Mouse (Mus musculus): Measurements from ENCODE around the gene Tfrc.
"Not testable (repeated sequence)": the region's sequence is repeated elsewhere in the genome, so short reads cannot be mapped to it uniquely, and the experiment has no call there.

The Tfrc gene

DNA sequence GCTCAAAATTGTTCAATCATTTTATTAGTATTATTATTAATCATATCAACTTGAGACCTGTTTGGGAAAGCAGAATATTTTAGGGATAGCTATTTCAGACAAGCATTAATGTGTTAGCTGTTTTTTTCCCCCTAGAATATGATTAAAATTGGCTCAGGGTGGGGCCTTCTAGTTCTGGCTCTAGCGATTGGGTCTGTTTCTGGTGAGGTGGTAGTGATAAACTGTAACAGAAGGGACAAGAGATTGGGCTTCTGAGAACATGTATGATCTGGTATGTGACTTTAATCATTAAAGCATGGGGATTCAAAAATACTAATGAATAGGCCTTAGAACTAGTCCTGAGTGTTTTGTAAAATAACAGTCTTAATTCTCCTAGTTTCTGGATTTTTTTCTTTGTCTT, 3.3 kb downstream of the Tfrc start:
- ATAC-seq (ENCODE audit: low TSS enrichment), result no peak

DNA sequence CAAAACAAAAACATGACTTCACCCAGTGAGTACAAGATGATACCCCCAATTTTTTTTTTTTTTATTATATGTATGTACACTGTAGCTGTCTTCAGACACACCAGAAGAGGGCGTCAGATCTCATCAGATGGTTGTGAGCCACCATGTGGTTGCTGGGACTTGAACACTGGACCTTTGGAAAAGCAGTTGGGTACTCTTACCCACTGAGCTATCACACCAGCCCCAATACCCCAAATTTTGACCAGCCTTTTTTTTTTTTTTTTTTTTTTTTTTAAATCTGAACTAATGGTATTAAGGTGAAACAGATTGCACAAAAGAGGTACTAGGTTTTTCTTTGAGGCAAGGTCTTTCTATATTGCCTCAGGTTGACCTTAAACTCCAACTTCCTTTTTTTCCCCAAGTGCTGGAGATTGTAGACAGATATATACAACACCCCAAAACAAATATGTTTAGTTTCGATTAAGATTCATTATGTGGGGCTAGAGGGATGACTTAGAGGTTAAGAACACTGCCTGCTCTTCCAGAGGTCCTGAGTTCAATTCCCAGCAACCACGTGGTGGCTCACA, 4.6 kb downstream of the Tfrc start:
- no peak for ATAC-seq (ENCODE audit: low TSS enrichment)

DNA sequence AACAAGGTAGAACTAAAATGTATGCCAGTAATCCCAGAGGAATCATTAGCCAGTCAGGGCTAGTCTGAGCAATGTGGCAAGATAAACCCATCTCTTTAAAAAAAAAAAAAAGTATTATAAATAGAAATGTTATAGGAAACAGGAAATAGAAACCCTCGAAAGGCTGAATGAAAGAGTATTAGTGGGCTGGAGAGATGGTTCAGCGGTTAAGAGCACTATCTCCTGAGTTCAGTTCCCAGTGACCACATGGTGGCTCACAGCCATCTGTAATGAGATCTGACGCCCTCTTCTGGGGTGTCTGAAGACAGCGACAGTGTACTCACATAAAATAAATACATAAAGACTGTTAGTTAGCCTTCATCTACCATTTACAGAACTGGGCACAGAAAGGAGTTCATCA, 5.3 kb downstream of the Tfrc start:
- no peak for ATAC-seq (ENCODE audit: low TSS enrichment)

DNA sequence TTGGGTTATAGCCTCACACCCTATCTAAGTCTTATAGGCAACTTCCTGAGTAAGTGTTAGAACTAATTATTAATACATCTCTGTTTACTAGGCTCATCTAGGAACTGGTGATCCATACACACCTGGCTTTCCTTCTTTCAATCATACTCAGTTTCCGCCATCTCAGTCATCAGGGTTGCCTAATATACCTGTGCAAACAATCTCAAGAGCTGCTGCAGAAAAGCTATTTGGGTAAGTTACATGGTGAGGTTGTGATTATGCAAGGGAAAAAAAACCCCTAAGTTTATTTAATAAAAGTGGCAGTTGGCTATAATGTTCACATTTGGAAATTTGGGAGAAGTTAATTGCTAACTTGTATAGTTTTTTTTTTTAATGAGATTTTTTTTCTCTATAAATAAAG, 10.2 kb downstream of the Tfrc start:
- no peak for ATAC-seq (ENCODE audit: low TSS enrichment)

DNA sequence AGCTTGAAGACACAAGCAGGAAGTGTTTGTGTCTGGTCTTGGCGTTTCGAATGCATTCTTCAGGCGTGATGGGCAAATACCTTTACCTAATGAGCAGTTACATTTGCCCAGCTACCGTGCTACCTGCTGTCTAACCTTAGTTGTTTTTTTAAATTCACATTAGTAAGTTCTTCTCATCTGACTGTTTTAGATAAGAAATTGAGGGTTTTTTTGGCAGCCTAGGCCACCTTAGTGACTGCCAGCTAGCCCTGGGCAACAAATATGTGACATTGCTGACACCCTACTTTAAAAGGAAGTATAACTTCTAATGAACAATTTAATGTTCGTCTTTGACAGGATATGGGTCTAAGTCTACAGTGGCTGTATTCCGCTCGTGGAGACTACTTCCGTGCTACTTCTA, 19.4 kb downstream of the Tfrc start:
- no peak for ATAC-seq (ENCODE audit: low TSS enrichment)

DNA sequence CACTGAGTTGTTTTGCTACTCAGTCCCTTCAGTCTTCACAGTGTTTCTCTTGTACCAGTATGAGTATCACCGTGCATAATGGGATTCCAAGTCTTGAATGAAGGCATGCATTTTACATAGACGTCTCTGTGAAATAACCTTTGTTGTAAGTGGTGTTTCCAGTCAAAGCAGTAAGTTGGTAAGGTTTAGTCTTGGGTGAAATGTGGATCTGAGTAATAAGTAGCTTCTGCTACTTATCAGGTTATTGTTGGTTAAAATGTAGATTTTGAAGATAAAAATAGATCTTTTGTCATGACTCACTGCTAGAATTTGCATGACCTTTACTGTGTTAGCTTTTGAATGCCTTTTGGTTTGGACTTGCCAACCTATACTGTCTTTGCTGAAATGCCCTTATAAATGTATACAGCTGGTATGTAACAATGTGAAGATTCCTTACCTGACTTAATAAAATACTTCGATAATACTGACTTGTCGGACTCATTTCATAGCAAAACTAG, 23.7 kb downstream of the Tfrc start:
- ATAC-seq (ENCODE audit: low TSS enrichment), result no peak

DNA sequence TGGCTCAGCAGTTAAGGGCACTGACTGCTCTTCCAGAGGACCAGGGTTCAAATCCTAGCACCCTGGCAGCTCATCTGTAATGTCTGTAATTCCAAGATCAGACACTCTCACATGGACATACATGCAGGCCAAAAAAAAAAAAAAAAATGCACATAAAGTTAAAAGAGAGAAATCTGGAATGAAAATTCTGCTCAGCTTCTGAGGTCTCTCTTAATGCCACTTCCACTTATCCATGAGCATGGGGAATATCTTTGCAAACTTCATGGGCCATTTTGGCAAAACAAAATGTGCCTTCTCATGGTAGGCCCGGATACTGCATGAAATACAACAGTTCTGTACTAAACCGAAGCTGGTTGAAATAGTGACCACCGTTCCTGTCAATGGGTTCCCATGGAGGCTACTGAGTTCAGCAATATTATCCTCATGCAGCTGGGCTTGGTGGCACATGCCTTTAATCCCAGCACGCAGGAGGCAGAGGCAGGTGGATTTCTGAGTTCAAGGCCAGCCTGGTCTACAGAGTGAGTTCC, 24.8 kb downstream of the Tfrc start:
- no peak for ATAC-seq (ENCODE audit: low TSS enrichment)

DNA sequence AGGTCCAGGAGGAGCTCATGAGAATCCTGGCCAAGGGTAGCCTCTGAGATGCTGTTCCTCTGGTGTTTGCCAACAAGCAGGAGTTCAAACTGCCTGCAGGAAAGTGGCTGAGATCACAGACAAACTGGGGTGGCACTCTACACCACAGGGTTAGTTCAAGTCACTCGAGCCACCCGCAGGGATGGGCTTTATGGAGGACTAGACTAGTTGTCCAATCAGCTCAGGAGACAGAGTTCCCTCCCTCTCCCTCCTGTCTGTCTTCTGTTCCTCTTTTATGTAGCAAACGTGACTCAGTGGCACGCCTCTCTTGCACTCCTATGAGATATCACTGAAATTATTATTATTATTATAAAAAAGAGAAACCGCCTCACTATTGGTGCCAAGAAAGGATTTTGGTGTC, 25.5 kb downstream of the Tfrc start:
- ATAC-seq (ENCODE audit: low TSS enrichment), result no peak

DNA sequence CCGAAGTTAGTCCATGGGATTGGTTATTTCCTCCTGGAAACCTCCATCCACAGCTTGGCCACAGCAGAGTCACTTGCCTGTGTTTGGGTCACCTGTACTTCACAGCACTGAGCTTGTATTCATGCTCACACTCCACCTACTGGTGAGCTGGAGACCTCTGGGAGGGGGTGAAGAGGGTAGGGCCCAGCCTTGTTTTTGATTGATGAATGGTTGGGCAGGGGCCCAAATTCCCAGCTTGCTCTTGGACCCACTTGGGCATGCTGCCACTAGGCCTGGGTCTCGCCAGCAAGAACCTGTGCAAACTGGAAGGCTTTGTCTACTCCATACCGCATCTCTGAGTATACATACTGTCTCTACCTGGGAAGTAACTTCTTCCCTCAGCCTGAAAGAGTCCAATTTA, 26.6 kb downstream of the Tfrc start:
- ATAC-seq (ENCODE audit: low TSS enrichment), result no peak

DNA sequence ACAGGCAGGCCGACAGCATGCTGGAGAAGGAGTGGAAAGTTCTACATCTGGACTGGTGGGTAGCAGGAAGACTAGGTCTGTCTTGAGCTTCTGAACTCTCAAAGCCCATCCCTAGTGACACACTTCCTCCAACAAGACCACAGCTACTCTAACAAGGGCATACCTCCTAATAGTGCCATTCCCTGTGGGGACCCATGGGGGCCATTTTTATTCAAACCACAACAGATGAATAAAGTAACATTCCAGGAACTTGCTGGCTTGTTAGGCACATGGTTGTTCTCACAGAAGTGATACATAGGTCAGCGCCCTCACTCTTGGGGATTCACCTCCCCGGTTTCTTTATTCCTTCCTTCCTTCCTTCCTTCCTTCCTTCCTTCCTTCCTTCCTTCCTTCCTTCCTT, 27.6 kb downstream of the Tfrc start:
- no peak for ATAC-seq (ENCODE audit: low TSS enrichment)

DNA sequence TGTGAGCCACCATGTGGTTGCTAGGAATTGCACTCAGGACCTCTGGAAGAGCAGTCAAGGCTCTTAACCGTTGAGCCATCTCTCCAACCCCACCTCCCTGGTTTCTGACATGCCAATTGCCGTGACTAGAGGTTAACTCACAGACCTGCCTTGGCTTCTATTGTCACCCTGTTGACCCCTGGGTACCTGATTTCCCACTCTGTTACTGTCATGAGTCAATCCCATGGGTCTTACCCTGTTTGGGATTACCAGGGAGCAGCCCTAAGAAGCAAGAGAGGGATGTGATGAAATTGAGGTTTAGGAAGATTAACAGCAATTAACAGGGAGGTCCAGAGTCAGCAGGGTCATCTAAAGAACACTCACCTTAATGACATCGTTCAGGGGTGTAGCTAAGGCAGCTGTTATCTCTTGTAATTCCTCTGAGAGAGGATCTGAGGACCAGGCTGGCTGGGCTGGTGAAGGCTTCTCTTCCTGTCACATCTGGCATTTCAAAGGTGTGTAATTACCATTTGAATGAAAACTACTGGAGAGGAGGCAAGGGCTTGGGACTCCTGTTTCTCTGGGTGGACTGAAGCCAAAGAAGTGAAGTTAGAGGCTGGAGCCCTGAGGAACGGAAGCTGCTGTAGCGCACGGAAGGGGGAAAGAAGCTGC, 28.3 kb downstream of the Tfrc start:
- no peak for ATAC-seq (ENCODE audit: low TSS enrichment)

DNA sequence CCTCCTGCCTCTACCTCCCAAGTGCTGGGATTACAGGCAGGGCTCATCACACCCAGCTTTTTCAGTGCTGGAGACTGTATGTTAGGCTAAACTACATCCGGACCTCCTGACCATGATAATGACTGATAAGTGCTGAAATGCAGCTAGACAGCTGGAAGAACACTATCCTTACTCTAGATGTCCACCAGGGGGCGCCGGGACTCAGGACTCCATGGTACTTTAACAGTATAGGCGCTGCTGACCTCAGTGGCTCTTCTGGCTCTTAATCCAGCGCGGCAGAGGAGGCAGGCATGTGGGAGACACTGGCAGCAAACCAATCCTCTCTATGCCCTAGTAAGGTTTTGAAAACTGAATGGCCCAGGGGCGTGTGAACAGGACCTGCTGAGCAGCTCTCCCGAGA, 29.8 kb downstream of the Tfrc start:
- ATAC-seq (ENCODE audit: low TSS enrichment), result peak; percentile 77; the same call in 1 of the 2 replicates

DNA sequence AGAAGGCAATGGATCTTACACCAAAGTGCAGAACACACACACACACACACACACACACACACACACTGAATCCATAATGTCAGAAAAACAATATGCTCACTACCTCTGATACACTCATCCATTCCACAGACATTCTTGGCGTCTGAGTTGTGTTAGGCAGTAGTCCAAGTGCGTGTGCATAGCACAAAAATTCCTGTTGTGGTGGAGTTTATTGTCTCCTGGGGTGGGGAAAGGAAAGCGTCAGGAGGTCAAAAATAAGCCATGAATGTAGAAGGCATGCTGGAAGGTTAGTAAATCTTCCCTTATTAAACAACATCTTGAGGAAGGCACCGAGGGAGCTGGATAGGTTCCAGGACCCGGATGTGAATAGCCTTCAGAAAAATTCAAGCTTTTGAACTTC, 31.4 kb downstream of the Tfrc start:
- no peak for ATAC-seq (ENCODE audit: low TSS enrichment)

DNA sequence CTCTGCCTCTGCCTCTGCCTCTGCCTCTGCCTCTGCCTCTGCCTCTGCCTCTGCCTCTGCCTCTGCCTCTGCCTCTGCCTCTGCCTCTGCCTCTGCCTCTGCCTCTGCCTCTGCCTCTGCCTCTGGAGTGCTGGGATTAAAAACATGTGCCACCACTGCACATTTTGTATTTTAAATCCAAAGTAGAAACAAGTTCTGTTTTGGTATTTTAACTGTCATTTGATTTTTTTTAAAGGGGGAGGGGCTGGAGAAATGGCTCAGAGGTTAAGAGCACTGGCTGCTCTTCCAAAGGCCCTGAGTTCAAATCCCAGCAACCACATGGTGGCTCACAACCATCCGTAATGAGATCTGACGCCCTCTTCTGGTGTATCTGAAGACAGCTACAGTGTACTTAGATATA, 32.0 kb downstream of the Tfrc start:
- not testable (repeated sequence) for ATAC-seq (ENCODE audit: low TSS enrichment)

DNA sequence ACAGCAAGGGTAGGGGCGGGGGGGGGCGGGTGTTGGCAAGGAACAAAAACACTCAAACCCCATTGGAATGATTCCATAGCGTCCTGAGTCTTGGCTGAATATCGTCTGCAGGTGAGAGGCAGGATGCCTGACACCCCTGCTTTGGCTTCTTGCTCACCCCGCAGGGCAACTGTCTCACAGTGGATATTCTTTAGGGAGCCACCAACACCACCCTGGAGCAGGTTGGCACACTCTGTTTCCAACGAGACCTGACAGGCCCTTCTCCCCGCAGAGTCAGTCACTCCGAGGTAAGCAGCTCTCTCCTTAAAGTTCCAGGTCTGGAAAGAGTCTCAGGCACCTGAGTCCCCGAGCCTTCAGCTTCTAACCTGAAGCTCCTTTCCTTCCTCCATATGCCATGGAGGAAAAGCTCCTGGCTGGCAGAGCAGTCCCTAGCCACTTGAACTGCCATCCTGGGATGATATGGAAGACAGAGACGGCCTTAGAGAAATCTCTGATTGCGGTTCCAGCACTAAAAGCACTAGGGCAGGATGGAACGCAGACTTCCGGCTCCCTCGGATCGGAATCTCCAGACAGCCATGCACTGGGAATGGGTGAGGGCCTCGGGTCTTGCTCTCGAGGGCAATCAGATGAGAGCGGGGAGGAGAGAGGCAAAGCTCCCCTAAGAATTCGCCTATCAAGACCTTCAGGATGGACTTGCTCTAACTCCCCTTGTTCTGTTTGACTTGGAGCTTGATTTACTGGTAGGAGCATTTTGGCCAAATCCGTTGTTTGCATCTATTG, 32.9 kb downstream of the Tfrc start:
- no peak for ATAC-seq (ENCODE audit: low TSS enrichment)

DNA sequence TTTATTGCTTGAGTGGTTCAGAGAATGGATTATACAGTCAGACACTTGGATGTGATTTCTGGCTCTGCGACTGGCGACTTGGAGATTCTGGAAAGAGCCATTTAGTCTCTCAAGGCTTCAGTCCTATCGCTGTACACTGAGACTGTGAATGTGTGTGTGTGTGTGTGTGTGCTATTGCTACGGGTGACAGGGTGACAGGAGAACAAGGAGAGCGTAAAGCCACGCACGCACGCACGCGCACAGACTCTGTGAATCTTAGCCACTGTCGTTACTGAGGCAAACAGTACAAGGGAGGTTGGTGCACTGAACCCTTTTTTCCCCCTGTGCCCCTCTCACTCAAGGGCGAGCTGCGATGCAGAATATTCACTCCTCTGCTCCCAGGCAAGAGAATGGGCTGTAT, 33.6 kb downstream of the Tfrc start:
- ATAC-seq (ENCODE audit: low TSS enrichment), result no peak

DNA sequence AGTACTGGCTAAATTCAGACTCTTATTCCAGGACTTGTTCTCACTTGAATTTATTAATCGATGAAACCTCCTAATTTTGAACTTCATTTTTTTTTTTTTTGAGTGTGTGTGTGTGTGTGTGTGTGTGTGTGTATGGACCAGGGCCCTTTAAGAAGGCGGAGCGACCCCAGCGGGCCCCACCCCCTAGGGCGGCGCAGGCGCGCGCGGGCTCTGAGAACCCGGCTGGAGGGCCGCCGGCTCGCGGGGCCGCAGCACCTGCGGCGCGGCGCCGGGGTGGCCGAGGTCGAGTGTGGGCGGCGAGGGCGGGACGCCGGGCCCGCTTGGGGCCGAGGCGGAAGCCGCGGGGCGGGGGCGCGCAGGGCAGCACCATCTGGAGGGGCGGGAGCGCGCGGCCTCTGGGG, 34.9 kb downstream of the Tfrc start, which contains the start of gene Tnk2:
TSS of gene Tnk2 (plus strand) at position 214 of the 401 bp plus-strand sequence.
- ATAC-seq (ENCODE audit: low TSS enrichment), result peak; percentile 71

DNA sequence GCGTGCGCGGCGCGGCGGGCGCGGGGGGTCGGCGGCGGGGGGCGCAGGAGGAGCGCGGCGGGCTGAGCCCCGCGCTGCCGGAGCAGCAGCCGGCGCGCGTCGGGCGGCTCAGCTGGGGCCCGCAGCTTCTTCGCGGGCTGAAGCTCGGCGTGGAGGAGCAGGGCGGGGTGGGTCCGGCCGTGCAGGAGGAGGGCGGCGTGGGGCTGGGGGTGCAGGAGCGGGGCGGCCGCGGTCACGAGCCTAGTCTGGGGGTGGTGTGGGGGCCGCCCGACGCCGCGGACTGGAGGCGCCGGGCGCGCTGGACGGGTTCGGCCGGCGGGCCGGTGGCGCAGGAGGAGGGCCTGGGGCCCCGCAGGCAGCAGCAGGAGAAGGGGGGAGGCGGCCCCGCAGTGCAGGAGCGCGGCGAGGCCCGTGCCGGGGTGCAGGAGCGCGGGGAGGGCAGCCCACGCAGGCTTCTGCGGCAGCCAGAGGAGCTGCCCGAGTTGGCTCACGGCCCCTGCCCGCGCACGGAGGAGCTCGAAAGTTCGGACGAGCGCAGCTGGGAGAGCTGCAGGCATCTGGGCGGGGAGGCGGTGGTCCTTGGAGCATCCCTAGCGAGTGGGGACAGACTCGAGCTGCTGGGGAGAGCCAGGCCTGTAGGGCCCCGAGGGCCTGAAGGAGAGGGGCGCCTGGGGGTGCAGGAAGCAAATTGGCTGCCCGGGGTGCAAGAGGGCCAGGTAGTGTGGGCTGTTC, 35.5 kb downstream of the Tfrc start:
- peak; percentile 56 for ATAC-seq (ENCODE audit: low TSS enrichment)

DNA sequence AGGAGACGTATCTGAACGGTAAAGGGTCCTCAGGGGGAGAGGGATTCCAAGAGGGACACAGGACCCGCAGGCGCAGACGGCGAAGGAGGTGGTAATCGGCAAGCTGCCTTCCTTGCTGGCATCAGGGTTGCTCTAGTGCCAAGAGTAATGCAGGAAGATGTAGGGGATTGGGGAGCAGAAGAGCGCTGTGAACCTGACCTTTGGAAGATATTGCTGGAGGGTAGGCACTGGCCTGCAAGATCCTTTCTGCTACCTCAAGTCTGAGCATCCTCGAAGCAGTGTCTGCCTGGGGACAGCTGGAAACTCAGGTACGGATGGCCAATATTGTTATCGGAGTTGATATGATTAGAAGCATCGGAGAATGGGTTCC, 36.1 kb downstream of the Tfrc start:
- ATAC-seq (ENCODE audit: low TSS enrichment), result peak; percentile 7; the same call in 1 of the 2 replicates

DNA sequence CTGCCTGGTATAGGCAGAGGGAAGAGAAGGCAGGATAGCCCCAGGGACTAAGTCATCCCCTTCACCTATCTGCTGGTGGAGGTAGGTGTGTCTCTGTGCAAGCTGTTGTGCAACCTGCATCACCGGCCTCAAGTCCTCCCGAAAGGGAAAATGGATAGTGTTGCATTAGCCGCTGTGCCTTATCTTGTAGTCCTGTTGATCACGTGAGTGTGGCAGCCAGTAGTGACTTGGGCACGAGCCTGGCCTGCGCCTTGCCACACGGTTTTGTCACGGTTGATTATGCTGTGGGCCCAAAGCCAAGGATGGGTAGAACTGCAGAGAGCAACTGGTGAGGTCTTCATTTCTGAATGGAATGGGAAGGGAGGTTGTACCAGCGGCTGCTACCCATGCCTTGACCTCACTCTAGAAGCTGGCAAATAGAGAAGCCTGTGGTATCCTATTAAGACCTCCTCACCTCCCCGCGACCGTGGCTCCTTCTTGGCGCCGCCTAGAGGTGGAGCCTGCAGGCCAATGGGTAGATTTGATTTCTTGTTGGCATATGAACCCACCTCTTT, 36.7 kb downstream of the Tfrc start:
- peak; percentile 17; the same call in 1 of the 2 replicates for ATAC-seq (ENCODE audit: low TSS enrichment)

DNA sequence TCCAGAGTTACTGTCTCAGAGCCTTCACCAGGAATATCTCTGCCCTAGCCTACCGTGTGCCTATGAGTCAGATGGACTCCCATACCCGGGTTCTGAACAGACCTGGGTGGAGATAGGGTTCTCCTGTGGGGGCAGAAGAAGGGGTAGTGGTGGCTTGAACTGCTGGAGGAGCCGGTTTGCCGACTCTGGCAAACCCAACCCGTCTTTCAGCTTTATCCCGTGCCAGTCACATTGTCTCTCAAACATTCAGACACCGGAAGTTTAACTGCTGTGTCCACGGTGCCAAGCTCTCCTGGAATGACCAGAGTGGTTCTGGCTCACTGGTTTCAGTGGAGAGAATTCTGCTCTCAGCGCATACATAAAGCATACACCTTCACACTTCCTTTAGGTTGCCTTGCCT, 37.3 kb downstream of the Tfrc start:
- 0 out of 2 replicates have a peak, but pooled peaks have one; percentile 2 for ATAC-seq (ENCODE audit: low TSS enrichment)

DNA sequence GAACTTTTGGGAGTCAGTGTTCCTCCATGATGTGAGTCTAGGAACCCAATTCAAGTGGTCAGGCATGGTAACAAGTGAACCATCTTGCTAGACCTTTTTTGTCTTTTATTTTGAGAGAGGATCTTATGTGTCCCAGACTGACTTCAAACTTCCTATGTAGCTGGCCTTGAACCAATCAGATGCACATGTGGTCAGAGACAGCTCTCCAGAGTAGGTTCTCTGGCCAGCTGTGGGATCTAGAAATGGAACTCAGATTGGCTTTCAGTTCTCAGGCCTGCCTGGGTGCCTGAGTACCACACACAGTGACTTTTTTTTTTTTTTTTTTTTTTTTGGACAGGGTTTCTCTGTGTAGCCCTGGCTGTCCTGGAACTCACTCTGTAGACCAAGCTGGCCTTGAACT, 39.0 kb downstream of the Tfrc start:
- ATAC-seq (ENCODE audit: low TSS enrichment), result no peak
